Mouse (Mus musculus): ENCODE measurements at regions not wholly inside any gene's neighbourhood (a gene's known extent, or its start where the extent isn't known, plus 50 kb on each side); places are given as distances from the start of the nearest gene placed in this dataset.

DNA sequence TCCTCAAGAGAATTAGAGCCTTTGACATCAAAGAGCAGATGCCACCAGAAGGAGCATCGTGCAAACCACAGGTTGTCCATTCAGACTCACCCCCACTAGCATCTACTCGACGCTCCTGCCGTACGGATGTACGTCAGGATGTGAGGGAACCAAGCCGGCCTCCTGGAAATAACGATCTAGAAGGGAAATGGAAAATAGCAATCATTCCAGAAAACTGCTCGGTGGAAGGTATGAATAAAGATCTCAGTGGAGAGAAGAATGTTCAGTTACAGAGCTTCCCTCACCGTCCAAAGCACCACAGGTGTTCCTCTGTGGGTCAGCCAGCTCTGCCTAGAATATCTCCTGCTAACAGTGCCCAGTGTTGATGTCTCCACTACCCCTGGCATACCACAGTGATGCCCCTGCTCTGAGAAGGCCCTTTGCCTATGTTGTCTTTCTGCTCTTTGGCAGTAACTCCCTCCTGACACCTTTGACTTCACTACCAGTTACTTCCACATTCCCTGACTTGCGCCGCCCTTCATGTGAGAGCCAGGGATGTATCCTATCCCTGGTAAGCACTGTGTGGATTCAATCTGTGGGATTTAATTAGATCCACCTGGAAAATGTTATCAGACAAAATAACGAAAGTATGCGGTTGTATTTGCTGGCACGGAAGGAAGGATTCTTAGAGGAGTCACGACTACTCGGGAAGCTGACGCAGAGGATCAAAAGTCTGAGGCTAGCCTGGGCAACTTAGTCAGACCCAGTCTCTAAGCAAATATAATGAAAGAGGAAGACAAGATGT lies 152.4 kb upstream of the Irf2bp2 start:
- DNase-seq (ENCODE audit: low spot score in 2 of 2) = no peak

DNA sequence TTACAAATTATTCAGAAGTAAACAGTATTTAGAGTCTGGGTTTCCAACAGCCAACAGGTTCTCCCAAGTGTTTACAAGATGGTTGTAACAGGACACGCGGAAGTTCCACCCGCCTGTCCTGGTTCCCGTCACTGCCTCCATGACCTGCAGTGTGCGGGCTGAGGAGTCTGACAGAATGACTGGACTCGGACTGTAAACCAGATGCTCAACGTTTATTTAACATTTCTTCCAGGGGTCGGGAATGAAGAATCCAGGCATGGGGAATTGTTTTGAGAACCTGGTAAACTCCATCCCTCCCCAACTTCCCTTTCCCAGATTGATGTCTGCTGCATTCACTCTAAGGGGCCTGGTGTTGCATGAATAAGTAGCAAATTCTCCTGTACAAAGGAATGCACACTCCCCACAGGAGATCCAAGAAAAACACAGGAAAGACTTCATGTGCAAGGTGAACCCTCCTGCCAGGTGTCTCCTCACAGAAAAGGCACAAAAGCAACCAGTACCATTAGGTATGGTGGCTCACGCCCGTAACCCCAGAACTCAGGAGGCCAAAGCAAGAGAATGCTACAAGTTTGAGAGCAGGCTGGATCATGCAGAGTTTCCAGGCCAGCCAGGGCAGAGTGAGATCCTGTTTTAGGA lies 151.1 kb upstream of the Irf2bp2 start:
- DNase-seq (ENCODE audit: low spot score in 2 of 2) = no peak

DNA sequence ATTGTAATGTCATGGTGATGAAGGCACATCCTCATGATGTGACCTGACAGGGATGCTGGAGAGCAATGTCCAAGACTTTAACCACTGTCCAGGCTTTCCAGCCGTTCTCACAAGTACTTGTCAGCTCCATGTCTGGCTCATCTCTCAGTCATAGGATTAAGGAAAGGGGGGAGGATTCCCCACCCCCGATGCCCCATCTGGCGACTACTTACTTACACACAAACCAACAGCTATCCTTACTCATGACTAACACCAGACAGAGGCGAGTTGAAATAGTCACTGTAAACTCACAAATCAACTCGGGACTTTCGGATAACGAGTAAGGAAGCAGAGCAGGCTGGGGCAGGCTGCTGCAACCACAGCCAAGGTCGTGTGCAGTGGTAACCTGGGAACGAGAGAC lies 149.5 kb upstream of the Irf2bp2 start:
- no peak for DNase-seq (ENCODE audit: low spot score in 2 of 2)

DNA sequence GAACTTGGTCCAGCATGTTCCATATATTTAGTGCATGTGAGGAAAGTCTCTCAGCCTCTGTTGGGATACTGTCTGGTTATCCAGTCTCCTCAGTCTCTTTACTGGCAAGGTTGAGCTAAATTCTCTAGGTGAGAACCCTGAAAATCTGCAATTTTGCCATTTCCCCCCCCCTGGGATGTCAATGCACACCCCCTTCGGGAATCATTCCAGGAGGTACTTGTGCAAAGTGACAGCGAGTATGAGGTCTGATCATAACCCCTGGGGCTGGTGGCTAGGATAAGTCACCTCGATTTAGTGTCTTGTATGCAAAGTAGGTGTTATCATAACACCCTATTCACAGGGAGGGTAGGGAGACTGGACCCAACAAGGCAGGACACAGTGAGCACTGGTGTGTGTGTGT lies 148.3 kb upstream of the Irf2bp2 start:
- no peak for DNase-seq (ENCODE audit: low spot score in 2 of 2)

DNA sequence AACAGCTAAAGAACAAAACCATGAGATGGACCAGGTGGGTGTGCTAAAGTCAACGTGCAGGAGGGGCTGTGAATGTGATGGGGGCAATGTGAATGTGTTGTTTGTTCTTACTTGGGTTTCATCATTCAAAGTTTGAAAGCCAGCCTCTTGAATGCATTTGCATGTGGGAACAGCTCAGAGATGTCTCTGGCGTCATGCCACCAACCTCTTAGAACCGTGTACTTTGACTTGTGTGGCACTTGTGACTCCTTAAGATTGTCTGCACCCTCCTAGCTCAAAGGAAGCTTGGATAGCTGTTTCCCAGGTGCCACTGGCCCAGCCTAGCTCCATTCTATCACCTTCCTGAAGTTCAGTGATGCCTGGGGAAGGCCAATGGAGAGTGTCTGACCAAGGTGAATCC lies 147.2 kb upstream of the Irf2bp2 start:
- no peak for DNase-seq (ENCODE audit: low spot score in 2 of 2)

DNA sequence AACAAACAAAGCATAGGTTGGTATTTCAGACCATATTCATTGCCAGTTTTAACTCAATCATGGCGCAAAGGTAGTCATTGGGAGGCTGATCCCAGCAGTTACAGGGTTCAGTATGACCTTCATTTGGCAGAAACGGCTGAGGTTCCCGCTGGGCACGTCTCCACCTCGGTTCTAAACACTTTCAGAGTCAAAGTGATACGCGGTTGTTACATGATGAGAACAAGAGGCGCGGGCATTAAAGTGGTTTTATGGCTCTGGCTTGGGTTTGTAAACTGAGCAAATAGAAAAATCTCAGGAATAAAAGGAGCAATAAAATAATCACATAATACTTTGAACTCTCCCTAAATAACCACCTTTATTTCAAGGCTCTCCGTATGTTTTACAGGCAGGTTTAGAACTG lies 146.0 kb upstream of the Irf2bp2 start:
- no peak for DNase-seq (ENCODE audit: low spot score in 2 of 2)

DNA sequence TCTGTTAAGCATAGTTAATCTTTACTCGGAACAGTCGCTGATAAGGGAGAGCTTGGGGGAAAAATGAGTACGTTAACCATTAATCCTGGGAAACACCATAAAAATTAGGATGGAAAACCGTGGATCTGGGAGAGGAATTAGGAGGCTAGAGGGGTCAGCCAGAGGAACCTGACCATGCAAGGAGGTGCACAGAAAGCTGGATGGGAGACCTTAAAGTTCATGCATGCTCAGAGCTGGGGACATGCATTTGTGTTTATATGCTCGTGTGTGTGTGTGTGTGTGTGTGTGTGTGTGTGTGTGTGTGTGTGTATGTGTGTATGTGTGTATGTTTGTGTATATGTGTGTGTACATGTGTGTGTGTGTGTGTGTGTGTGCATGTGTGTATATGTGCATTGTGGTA lies 143.2 kb upstream of the Irf2bp2 start:
- DNase-seq (ENCODE audit: low spot score in 2 of 2) = no peak

DNA sequence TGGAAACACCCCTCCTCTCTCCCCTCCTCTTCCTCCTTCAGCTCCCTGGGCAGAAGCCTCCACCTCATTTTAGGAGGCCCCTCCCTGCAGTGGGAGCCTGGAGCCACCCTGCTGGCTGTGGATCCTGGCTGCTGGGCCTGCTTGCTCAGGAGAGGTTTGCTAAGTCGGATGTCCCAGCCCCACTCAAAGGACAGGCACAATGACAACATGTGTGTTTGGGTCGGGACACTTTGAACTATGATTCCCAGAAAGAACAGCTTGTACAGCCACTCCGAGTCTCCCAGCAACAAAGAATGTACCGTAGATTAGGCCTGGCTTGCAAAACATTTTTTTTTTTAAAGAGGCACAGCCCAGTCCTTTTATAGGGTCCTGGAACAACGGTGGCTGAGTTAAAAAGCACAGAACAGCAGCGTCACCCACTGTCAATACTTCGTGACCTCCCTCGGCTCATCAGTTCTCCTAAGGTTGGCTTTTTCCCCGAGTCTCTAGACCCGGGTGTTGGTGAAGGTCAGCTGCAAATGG lies 142.7 kb upstream of the Irf2bp2 start:
- DNase-seq (ENCODE audit: low spot score in 2 of 2) = peak; percentile 52 to 60

DNA sequence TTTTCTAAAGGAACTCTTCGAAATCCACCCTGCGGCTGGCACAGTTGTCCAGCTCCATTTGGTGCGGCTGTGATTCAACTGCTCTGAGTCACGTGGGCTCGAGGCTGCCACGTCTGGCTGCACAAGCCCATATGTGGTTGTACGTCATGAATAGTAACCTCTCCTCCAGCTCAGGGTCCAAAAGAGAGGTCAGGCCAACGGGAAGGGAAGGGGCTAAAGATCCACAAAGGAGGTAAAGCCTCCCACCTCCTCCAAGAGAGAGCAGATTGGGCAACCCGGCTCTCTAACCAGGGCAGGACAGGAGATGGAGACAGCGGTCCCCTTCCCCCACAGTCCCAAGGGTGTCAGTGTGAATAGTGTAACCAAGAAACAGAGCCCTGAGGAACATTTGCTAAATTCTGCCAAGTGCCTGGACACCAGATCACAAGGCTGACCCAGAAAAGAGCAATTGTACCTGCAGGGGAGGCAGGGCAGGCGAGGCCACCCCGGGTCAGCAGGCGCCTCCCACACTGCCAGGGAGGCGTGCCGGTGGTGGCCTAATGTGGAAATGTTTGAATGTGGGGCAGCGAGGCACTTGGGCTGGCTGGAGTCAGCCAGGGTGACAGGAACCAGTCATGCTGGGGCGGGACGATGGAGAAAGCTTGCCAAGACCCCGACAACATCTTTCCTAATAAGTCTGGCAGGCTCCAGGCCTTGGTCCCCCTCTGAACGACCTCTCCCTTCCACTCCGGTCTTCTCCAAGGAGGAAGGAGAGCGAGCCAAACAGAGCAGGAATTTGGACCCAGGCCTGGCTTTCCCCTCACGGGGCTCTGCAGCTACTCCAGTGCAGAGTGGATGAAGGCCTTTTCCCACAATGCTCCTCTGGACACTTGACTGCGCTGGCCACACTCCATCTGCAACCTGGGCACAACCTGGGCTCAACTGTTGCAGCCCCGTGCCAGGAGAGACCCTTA lies 142.0 kb upstream of the Irf2bp2 start:
- peak; percentile 73 to 76 for DNase-seq (ENCODE audit: low spot score in 2 of 2)

DNA sequence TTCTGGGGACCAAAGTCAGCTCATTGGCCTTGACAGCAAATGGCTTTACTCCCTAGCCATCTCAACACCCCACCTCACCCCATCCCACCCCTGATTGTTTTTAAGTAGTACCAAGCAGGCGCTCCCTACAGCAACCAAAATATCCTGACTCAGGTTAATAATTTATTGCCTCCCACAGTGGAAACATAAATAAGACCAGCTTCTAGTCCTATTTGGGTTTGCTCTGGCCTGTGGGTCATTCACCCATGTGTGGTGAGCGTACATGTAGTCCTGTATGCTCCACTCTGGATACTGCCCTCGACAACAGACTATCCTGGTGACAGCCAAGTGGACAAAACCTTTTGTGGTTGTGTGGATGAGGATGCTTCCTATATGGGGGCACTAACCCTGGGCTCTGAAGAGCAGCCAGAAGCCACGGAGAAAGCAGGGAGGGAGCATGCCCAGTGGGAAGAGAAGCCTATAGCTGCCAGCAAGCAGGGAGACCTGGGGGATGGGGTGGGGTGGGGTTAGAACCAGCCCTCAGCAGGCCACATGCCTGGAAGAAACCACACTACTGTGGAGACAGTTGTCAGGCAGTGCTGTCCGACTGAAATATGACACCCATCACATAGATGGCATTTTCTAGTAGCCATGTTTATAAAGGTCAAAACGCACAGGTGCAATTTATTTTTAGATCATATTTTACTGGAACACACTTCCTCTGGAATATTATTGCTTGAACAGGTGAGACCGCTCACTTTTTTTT lies 141.1 kb upstream of the Irf2bp2 start:
- DNase-seq (ENCODE audit: low spot score in 2 of 2) = no peak

DNA sequence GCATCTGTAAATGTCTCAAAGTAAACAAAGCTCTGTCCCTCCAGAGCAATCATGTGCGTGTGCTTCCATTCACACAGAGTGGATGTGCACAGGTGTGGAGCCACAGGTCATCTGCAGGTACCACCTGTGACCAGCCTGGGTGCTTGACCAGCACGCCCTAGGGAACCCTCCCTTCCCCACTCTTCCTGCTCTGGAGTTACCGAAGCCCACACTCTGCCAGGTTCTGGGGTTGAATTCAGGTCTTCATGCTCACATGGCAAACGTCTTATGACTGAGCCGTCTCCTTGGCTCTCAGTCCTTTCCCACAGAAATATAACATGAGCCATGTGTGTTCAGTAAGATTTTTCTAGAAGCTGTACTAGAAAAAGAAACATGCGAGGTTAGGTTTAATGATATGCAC lies 140.0 kb upstream of the Irf2bp2 start:
- DNase-seq (ENCODE audit: low spot score in 2 of 2) = no peak

DNA sequence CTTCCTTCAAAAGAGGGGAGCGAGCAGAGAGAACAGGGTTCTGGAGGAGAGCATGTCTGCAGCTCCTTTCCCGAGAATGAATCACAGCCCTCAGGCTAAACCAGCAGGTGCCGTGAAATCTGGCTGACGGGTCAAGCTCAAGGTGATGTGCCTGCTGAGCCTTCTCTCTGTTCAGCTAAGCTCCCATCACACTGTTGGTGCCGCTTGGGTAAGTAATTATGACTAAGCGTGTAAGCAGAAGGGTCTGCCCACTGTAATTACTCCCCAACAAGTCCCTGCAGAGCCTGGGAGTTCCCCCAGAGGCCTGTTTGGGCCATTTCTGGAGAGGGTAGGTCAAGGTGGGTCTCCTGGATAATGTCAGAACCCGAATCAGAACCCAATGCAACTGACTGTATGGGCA lies 139.5 kb upstream of the Irf2bp2 start:
- DNase-seq (ENCODE audit: low spot score in 2 of 2) = no peak

DNA sequence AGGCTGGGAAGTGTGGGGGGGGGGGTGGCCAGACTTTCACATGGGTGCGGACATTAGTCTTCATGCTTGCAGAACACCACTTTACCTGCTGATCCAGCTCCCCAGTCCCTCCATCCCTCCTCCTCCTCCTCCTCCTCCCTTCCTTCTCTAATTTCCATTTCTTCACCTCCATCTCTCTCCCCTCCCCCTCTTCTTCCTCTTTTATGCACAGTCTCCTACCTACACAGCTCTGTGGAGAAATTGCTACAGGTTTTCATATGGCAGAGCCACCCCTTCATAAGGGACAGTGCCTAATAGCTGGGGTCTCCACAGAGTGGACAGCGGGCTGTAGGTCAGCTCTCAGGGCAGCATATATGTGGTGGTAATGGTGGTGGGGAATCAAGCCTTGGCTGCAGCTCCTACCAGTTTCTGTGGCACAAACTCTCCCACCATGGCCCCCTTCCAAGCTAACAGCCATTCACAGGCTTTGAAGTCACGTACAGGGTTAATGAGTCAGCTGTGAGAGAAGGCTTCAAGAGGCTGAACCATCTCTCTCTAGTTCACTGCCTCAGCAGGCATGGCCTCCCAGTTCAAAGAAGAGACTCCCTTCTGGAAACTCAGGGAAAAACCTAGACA lies 136.3 kb upstream of the Irf2bp2 start:
- DNase-seq (ENCODE audit: low spot score in 2 of 2) = no peak

DNA sequence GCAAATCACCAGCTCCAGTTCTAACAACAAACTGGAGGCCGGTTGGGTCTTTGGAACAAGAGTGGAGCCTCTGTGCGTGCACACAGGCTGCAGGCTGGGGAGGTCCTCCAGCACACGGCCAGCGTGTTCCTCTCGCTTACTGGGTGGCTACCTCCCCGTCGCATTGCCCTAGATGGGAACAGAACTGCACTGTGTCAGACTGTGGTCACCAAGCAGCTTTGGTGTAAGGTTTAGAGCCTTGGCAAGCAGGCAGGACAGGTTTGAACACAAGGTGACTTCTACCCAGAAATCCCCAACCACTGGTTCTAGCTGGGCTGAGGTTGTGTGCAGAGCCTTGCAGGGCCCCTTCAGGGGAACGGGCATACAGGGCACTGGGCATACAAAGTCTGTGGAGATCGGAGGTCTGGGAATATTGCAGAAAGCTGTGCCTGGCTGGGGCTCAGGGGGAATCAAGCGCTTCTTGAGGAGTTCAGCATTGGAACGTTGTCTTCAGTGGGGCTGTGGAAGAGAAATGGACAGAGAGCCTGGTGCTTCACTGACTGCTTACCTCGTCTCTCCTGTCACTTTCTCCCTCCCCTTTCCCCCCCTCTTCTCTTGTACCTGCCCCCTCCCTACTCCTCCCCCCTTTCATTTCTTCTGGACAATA lies 135.3 kb upstream of the Irf2bp2 start:
- no peak for DNase-seq (ENCODE audit: low spot score in 2 of 2)

DNA sequence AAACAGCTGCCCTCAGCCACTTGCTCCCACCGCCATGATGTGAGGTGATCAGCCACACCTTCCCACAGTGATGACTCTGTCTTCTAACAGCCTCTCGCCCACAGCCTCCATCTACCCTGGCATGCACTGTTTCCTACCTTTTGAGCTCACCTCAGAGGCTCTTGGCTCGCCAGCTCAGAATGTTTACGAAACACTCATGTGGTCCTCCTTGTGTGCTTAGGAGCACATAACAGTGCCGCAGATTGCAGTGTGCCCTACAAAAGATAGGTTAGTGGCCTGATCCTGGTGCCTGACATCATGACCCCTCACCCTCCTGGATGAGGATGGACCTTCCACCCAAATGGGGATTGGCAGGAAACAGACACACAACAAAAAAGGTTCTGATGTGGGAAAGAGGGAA lies 134.3 kb upstream of the Irf2bp2 start:
- DNase-seq (ENCODE audit: low spot score in 2 of 2) = no peak

DNA sequence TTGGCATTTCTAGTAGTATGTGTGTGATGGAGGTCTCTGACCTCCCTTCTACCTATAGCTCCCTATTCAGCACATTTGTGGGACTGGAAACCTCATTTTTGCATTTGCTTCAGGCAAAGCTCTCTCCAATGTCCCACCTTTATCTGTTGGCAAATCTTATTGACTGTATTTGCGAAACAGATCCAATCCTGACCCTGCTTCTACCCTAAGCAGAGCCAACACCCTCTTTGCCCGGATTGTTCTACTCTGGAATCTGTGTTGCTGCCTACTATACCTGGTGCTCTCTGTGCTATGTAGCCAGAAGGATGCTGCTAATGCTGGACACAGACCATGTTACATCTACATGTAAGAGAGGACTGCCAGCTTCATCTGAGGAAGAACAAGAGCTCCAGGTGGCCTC lies 133.3 kb upstream of the Irf2bp2 start:
- no peak for DNase-seq (ENCODE audit: low spot score in 2 of 2)

DNA sequence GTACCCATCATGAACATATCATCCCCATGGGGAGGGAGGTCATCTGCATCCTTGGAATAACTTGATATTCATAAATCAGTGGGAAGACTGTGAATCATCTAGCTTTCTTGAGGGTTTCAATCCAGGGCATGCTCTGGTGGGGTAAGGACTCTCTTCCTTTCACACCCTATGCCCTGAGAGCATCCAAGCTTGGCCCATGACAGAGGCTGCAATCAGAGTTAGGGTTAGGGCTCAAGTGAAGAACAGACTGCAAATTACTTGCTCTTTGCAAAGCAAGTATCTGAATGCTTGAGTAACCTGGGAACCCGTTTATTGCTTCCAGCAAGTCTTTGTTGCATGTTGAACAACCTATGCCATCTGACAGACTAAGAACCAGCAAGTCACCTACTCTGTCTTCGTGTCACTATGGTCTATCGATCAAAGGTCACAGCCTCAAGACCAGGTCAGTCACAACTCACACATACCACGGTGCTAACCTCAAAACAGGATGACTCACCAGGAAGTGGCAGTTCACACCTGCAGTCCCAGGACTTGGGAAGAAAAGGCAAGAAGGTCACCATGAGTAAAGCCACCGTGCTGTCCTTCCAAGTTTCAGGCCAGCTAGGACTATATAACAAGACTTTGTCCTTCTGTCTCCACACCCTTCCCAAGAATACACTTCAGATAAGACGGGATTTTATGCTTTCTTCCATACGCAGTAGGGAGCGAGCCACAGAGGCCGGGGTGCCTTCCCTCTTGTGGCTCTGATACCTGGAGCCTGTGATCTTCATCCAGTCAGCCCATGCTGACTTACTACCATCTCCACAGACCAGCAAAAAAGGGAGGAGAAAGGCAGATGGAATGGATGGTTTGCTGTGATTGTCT lies 129.7 kb upstream of the Irf2bp2 start:
- no peak for DNase-seq (ENCODE audit: low spot score in 2 of 2)

DNA sequence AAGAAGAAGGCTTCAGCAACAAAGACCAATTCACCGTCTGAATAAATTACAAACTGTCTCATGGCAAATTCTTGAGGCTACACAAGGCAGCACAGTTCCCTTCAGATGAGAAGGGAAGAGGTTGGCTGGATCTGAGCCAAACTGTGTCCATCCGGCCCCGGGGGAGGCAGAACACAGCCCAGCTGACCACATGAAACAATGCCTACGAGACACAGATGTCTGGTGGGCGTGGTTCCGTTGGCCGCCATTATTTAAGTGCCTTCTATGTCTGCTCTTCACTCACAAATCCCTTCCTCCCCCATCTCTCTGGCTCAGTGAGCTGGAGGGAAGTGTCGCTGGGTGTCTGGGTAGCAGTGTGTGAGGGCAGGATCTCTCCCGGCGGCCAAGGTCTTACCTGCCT lies 127.8 kb upstream of the Irf2bp2 start:
- DNase-seq (ENCODE audit: low spot score in 2 of 2) = no peak

Measured in adrenal gland, adult 18-20 months (tissue).